Mouse (Mus musculus) myocyte (in vitro differentiated cells): ENCODE measurements at regions not wholly inside any gene's neighbourhood (a gene's known extent, or its start where the extent isn't known, plus 50 kb on each side); places are given as distances from the start of the nearest gene placed in this dataset.

Source experiments
- H3K27me3 ChIP-seq: one replicate; pipeline ENCODE4 v1.6.1; 2011; ENCODE audit not compliant: control insufficient read depth, insufficient read depth, insufficient read length
- H3K36me3 ChIP-seq: one replicate; pipeline ENCODE4 v1.6.1; 2011; ENCODE audit not compliant: control insufficient read depth, insufficient read depth
- H3K4me2 ChIP-seq: one replicate; pipeline ENCODE4 v1.6.1; 2011; ENCODE audit warnings: low read depth, control low read depth
- H3K4me3 ChIP-seq: one replicate; pipeline ENCODE4 v1.5.1; 2011; ENCODE audit warnings: mild to moderate bottlenecking, control low read depth, moderate library complexity
- H3K79me2 ChIP-seq: one replicate; pipeline ENCODE4 v1.6.1; 2011; ENCODE audit not compliant: control insufficient read depth, insufficient read depth
- H3ac ChIP-seq: one replicate; pipeline ENCODE4 v1.6.1; 2011; ENCODE audit not compliant: control insufficient read depth, insufficient read length
- CEBPB ChIP-seq: IDR thresholded peaks from 2 replicates; pipeline ENCODE4 v1.6.1; 2011; ENCODE audit warnings: mild to moderate bottlenecking, moderate library complexity; ENCODE audit not compliant: poor library complexity, insufficient read depth, severe bottlenecking
- E2F4 ChIP-seq: IDR thresholded peaks from one replicate; pipeline ENCODE4 v1.6.1; 2011; ENCODE audit warnings: mild to moderate bottlenecking, control low read depth, moderate library complexity; ENCODE audit not compliant: insufficient read depth
- MAX ChIP-seq: IDR thresholded peaks from one replicate; pipeline ENCODE4 v1.6.1; 2011; ENCODE audit warnings: low read depth, mild to moderate bottlenecking, control low read depth
- MYOD1 ChIP-seq, 3 experiments: IDR thresholded peaks; one replicate each; pipeline ENCODE4 v1.6.1; 2011; ENCODE audit warnings: control low read depth in 2 of 3, low read depth in 2 of 3, mild to moderate bottlenecking in 2 of 3, moderate library complexity in 1 of 3; ENCODE audit not compliant: insufficient read length in 2 of 3, control insufficient read depth in 1 of 3
- MYOG ChIP-seq, 3 experiments: IDR thresholded peaks; one replicate each; pipeline ENCODE4 v1.6.1; 2011; ENCODE audit warnings: control low read depth in 2 of 3, low read depth in 2 of 3, mild to moderate bottlenecking in 2 of 3; ENCODE audit not compliant: insufficient read length in 2 of 3, control insufficient read depth in 1 of 3, insufficient read depth in 1 of 3
- POLR2A ChIP-seq: IDR thresholded peaks from one replicate; pipeline ENCODE4 v1.6.1; 2011; ENCODE audit warnings: low read depth, mild to moderate bottlenecking, control low read depth, moderate library complexity; ENCODE audit not compliant: insufficient read length
- POLR2AphosphoS2 ChIP-seq: IDR thresholded peaks from one replicate; pipeline ENCODE4 v1.6.1; 2011; ENCODE audit warnings: low read depth, control low read depth; ENCODE audit not compliant: insufficient read length
- REST ChIP-seq: IDR thresholded peaks from one replicate; pipeline ENCODE4 v1.6.1; 2011; ENCODE audit warnings: mild to moderate bottlenecking, control low read depth, moderate library complexity; ENCODE audit not compliant: insufficient read depth, insufficient read length
- SRF ChIP-seq: IDR thresholded peaks from one replicate; pipeline ENCODE4 v1.6.1; 2011; ENCODE audit warnings: low read depth; ENCODE audit not compliant: control insufficient read depth, insufficient read length
- TCF12 ChIP-seq: IDR thresholded peaks from one replicate; pipeline ENCODE4 v1.6.1; 2011; ENCODE audit warnings: mild to moderate bottlenecking, control low read depth; ENCODE audit not compliant: poor library complexity, insufficient read depth, severe bottlenecking
- TCF3 ChIP-seq: IDR thresholded peaks from one replicate; pipeline ENCODE4 v1.6.1; 2011; ENCODE audit warnings: low read depth, control low read depth; ENCODE audit not compliant: insufficient read length
- USF1 ChIP-seq: IDR thresholded peaks from one replicate; pipeline ENCODE4 v1.6.1; 2011; ENCODE audit warnings: low read depth, mild to moderate bottlenecking, control low read depth, moderate library complexity

DNA sequence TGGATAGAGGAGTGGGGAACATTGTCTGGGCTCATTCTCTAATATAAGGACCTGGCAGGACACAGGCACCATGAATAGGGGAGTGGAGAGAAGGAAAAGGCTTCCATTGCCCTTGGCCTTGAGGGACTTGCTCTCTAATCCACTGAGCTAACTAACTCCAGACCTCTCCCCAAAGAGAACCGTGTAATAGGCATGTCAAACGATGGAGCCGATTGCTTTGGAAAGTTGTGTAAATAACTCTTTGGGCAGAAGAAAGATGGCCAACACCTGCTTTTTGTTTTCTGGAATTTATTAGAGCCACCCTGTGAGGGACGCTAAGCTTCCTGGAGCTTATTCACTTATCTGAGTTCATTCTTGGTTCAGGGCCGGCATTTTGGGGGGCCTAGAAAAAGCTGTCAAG, 180.9 kb upstream of the Fggy start:
- H3K36me3 ChIP-seq: no peaks in the 10 kb centered on the region
- H3K79me2 ChIP-seq: no peaks in the 10 kb centered on the region
- no peak overlapping the region for H3ac ChIP-seq
- H3K4me2 ChIP-seq: no peak overlapping the region
- no peaks in the 10 kb centered on the region for H3K27me3 ChIP-seq
- TF ChIP-seq POLR2AphosphoS2: no peak
- no peak for TF ChIP-seq USF1
- no peak for TF ChIP-seq TCF3
- TF ChIP-seq SRF: no peak
- TF ChIP-seq REST: no peak
- TF ChIP-seq TCF12: no peak
- no peak for TF ChIP-seq MYOD1 (IDR thresholded peaks at IDR 0.05; ENCODE audit: control insufficient read depth in 1 of 3, insufficient read length in 2 of 3, low read depth in 2 of 3)
- TF ChIP-seq E2F4: no peak
- no peak for TF ChIP-seq MYOG (IDR thresholded peaks at IDR 0.05; ENCODE audit: control insufficient read depth in 1 of 3, insufficient read depth in 1 of 3, insufficient read length in 2 of 3, low read depth in 2 of 3)
- no peak for TF ChIP-seq MAX
- TF ChIP-seq POLR2A: no peak
- no peak for TF ChIP-seq CEBPB
- no peak overlapping the region for H3K4me3 ChIP-seq

DNA sequence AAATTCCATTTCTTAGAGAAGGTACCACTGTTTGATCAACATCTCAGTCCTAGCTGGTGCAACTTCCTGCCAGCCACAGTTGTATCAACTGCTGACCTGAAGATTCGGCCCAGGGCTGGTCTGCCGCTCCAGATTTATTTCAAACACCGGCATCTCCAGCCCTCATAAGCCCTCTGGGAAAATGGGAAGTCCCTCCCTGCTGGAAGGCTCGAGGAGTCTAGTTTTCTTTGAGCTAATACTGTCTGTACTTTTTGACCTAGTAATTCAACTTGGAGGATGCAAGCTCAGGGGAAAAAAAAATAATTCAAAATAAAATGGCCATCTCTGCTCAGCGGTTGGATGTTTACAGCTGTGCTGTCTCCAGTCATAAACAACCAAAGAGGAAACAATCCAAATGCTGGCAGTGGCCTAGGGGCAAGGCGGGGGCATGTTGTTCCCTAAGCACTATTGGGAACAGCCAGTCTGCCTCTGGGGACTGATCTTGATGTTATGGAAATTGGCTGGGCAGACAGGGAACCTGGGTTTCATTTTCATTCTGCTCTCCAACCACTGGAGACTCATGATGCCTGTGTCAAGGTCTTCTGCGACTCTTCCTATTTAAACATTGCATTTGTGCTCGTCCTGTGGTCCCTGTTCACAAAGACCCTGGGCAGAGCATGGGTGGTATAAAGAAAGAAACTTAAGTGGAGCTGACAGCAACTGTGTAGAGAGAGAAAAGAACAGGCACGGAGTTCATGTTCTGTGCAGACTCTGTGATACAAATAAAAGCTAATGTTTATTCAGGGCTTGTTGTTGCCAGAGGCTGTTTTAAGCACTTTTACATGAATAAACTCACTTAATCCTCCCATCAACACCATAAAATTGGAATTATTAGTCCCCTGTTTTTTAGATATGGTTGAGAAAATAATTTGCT, 179.8 kb upstream of the Fggy start:
- H3K4me2 ChIP-seq: peak overlapping the region; percentile 15
- no peak overlapping the region for H3K4me3 ChIP-seq
- H3K27me3 ChIP-seq: no peaks in the 10 kb centered on the region
- no peak for TF ChIP-seq MYOD1 (IDR thresholded peaks at IDR 0.05; ENCODE audit: control insufficient read depth in 1 of 3, insufficient read length in 2 of 3, low read depth in 2 of 3)
- no peak for TF ChIP-seq POLR2A
- TF ChIP-seq TCF12: no peak
- TF ChIP-seq MAX: no peak
- no peak for TF ChIP-seq USF1
- TF ChIP-seq MYOG (IDR thresholded peaks at IDR 0.05; ENCODE audit: control insufficient read depth in 1 of 3, insufficient read depth in 1 of 3, insufficient read length in 2 of 3, low read depth in 2 of 3): no peak
- TF ChIP-seq E2F4: no peak
- no peak for TF ChIP-seq TCF3
- no peak for TF ChIP-seq CEBPB
- TF ChIP-seq SRF: no peak
- no peak for TF ChIP-seq POLR2AphosphoS2
- no peak for TF ChIP-seq REST
- no peaks in the 10 kb centered on the region for H3K79me2 ChIP-seq
- no peaks in the 10 kb centered on the region for H3K36me3 ChIP-seq
- no peak overlapping the region for H3ac ChIP-seq

DNA sequence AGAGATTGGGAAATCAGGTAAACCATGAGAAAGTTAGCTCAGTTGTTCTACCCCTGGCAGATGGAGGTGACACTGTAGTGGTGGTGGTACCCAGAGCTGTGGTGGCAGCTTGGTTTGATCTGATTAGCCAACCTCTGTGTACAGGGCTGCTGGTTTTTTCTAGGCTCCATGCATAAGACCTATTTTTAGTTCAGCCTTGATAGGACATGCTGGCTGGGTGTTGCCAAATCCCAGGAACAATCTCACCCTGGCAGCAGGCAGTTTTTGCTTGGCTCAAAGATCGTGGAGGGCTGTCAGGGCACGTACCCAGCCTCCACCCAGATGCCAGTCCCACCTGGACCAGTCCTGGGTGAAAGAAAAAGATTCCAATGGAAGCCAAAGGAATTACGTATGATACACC, 178.7 kb upstream of the Fggy start:
- TF ChIP-seq TCF12 (no peak), REST (no peak), MAX (no peak), POLR2A (no peak), POLR2AphosphoS2 (no peak), CEBPB (no peak), MYOG (IDR thresholded peaks at IDR 0.05; ENCODE audit: control insufficient read depth in 1 of 3, insufficient read depth in 1 of 3, insufficient read length in 2 of 3, low read depth in 2 of 3) (no peak), USF1 (no peak), E2F4 (no peak), TCF3 (no peak), MYOD1 (IDR thresholded peaks at IDR 0.05; ENCODE audit: control insufficient read depth in 1 of 3, insufficient read length in 2 of 3, low read depth in 2 of 3) (no peak)
- no peaks in the 10 kb centered on the region for H3K79me2 ChIP-seq
- H3ac ChIP-seq: no peak overlapping the region
- no peak overlapping the region for H3K4me3 ChIP-seq
- no peak overlapping the region for H3K4me2 ChIP-seq
- H3K36me3 ChIP-seq: no peaks in the 10 kb centered on the region
- no peaks in the 10 kb centered on the region for H3K27me3 ChIP-seq

DNA sequence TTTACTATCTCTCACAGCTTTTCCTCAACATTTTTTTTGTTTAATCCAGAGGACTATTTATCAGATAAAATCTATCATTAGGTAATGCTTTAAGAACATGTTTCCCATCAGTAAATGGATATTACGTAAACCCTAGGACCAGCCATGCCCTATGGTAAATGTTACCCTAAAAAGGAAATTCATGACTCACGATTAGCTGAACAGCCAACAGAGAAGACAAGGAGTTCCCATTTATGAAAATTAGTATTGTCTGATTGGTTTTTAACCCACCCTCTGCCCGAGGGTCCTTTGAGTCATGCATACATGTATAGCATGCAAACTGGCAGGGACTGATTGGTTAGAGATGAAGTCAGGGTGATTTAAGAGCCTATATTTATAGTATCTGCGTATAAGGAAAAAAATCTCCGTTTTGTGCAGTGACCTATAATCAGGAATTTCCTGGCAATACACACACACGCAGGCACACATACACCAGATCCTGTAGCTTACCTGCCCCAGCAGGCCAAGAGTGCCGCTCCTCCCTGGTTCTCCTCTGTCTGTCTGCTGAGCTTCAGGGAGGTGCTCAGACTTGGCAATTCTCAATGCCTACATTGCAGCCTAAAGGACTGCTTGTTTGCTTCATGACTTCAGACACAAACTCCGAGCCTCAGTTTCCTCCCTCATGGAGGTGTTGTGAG, 174.0 kb upstream of the Fggy start:
- H3K27me3 ChIP-seq: no peaks in the 10 kb centered on the region
- H3K4me3 ChIP-seq: no peak overlapping the region
- H3ac ChIP-seq: no peak overlapping the region
- TF ChIP-seq TCF3: no peak
- no peak for TF ChIP-seq REST
- TF ChIP-seq SRF: no peak
- TF ChIP-seq MAX: no peak
- TF ChIP-seq MYOD1 (IDR thresholded peaks at IDR 0.05; ENCODE audit: control insufficient read depth in 1 of 3, insufficient read length in 2 of 3, low read depth in 2 of 3): no peak
- no peak for TF ChIP-seq TCF12
- H3K4me2 ChIP-seq: no peak overlapping the region
- no peaks in the 10 kb centered on the region for H3K36me3 ChIP-seq
- no peaks in the 10 kb centered on the region for H3K79me2 ChIP-seq
